Comparison of ENCODE assay signal across 8 mouse cellular contexts in the genomic region with DNA sequence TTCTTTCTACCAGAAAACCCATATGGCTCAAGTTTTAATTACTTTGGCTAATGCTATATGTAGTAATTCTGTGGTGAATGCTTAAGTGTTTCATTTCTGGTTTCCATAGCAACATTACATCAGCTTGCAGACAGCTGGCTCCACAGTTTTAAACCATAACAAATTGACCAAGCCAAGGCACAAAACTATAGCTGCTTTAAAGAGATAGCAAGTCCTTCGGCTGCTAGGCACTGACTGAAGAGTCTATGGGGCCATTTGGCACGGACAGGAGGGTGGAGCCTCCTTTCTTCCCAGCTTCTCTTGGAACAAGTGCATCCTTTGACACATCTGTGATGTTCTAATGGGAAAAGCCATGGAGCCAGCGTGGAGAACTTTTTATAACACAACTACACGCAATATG.
DNase-seq lines count a peak whose midpoint lies in the region; ATAC-seq and TF ChIP-seq lines count a peak whose summit lies in the region.

No protein-coding gene starts in this region.

- peak overlapping the region; percentile 36 for H3K4me2 ChIP-seq in limb, embryonic 12.5 days
- no peak overlapping the region; the same call in 1 of the 2 replicates for H3K4me2 ChIP-seq in forebrain, embryonic 16.5 days (ENCODE audit: low read length)
- peak overlapping the region; percentile 53 for H3K4me2 ChIP-seq in hindbrain, postnatal 0 days (ENCODE audit: low read depth, low read length)
- H3K4me2 ChIP-seq in midbrain, embryonic 13.5 days (replicated peaks) = peak overlapping the region; percentile 52

- WGBS in limb, embryonic 12.5 days = 42% methylated on average over 4 of the region's 4 CpGs
- WGBS in limb, embryonic 10.5 days = 65% methylated on average over 4 of the region's 4 CpGs
- WGBS in forebrain, embryonic 16.5 days = 19% methylated on average over 4 of the region's 4 CpGs
- WGBS in hindbrain, postnatal 0 days = 12% methylated on average over 4 of the region's 4 CpGs
- WGBS in midbrain, embryonic 13.5 days = 6% methylated on average over 4 of the region's 4 CpGs

- H3K27ac ChIP-seq in limb, embryonic 12.5 days = peak overlapping the region; percentile 43; the same call in 1 of the 2 replicates
- H3K27ac ChIP-seq in limb, embryonic 10.5 days = no peak overlapping the region
- no peak overlapping the region for H3K27ac ChIP-seq in forebrain, embryonic 16.5 days (ENCODE audit: low read length)
- peak overlapping the region; percentile 60 for H3K27ac ChIP-seq in hindbrain, postnatal 0 days
- H3K27ac ChIP-seq in midbrain, embryonic 13.5 days = peak overlapping the region; percentile 20

- ATAC-seq in limb, embryonic 12.5 days (ENCODE audit: insufficient number of reproducible peaks, insufficient read depth, low FRiP score, low TSS enrichment, low read depth) = no peak
- ATAC-seq in forebrain, embryonic 16.5 days = peak; percentile 57
- peak; percentile 76 for ATAC-seq in hindbrain, postnatal 0 days
- peak; percentile 66 for ATAC-seq in midbrain, embryonic 13.5 days

- no peak for DNase-seq in limb, embryonic 10.5 days (ENCODE audit: low spot score)
- peak; percentile 78 for DNase-seq in hindbrain, postnatal 0 days (ENCODE audit: low spot score)
- no peak for DNase-seq in testis, postnatal 14 days (ENCODE audit: low spot score)
- no peak for DNase-seq in thymus, postnatal 0 days (ENCODE audit: low spot score)
- DNase-seq in thymus, postnatal 36 days = no peak

- peaks cover 4% of the 10 kb centered on the region; the same call in 1 of the 2 replicates for H3K36me3 ChIP-seq in limb, embryonic 12.5 days
- H3K36me3 ChIP-seq in limb, embryonic 10.5 days = peaks cover 12% of the 10 kb centered on the region
- H3K36me3 ChIP-seq in forebrain, embryonic 16.5 days (ENCODE audit: control insufficient read depth, insufficient read depth) = no peaks in the 10 kb centered on the region
- no peaks in the 10 kb centered on the region for H3K36me3 ChIP-seq in hindbrain, postnatal 0 days (ENCODE audit: insufficient read depth, low read length)
- no peaks in the 10 kb centered on the region for H3K36me3 ChIP-seq in midbrain, embryonic 13.5 days

- H3K9me3 ChIP-seq in limb, embryonic 12.5 days = no peaks in the 10 kb centered on the region
- H3K9me3 ChIP-seq in limb, embryonic 10.5 days (replicated peaks) = no peaks in the 10 kb centered on the region
- no peaks in the 10 kb centered on the region for H3K9me3 ChIP-seq in forebrain, embryonic 16.5 days (ENCODE audit: control insufficient read depth, low read length)
- no peaks in the 10 kb centered on the region for H3K9me3 ChIP-seq in hindbrain, postnatal 0 days (ENCODE audit: low read length)
- no peaks in the 10 kb centered on the region for H3K9me3 ChIP-seq in midbrain, embryonic 13.5 days

- H3K4me3 ChIP-seq in limb, embryonic 12.5 days (replicated peaks) = no peak overlapping the region
- no peak overlapping the region for H3K4me3 ChIP-seq in limb, embryonic 10.5 days
- H3K4me3 ChIP-seq in forebrain, embryonic 16.5 days (replicated peaks; ENCODE audit: low read length) = no peak overlapping the region
- H3K4me3 ChIP-seq in hindbrain, postnatal 0 days (ENCODE audit: low read length) = peak overlapping the region; percentile 34
- peak overlapping the region; percentile 33 for H3K4me3 ChIP-seq in midbrain, embryonic 13.5 days (replicated peaks)

- H3K27me3 ChIP-seq in limb, embryonic 12.5 days = no peaks in the 10 kb centered on the region
- no peaks in the 10 kb centered on the region for H3K27me3 ChIP-seq in limb, embryonic 10.5 days (ENCODE audit: low read depth, poor library complexity, severe bottlenecking)
- no peaks in the 10 kb centered on the region; the same call in 1 of the 2 replicates for H3K27me3 ChIP-seq in forebrain, embryonic 16.5 days (replicated peaks; ENCODE audit: control insufficient read depth, insufficient read depth, low read length)
- H3K27me3 ChIP-seq in hindbrain, postnatal 0 days (ENCODE audit: insufficient read depth, low read length) = no peaks in the 10 kb centered on the region
- H3K27me3 ChIP-seq in midbrain, embryonic 13.5 days = no peaks in the 10 kb centered on the region

- peaks cover 68% of the 10 kb centered on the region for H3K4me1 ChIP-seq in limb, embryonic 12.5 days (replicated peaks)
- H3K4me1 ChIP-seq in limb, embryonic 10.5 days = peaks cover 48% of the 10 kb centered on the region
- H3K4me1 ChIP-seq in forebrain, embryonic 16.5 days (replicated peaks; ENCODE audit: control insufficient read depth, insufficient read depth, low read length) = peaks cover 32% of the 10 kb centered on the region
- H3K4me1 ChIP-seq in hindbrain, postnatal 0 days (ENCODE audit: insufficient read depth, low read length) = 0 out of 2 replicates have a peak, but pooled peaks cover 14% of the 10 kb centered on the region
- H3K4me1 ChIP-seq in midbrain, embryonic 13.5 days (replicated peaks) = peaks cover 71% of the 10 kb centered on the region

- TF ChIP-seq CTCF in hindbrain, postnatal 0 days (IDR thresholded peaks at IDR 0.05; ENCODE audit: low read depth) = no peak

- H3K9ac ChIP-seq in limb, embryonic 12.5 days (replicated peaks) = no peak overlapping the region
- no peak overlapping the region for H3K9ac ChIP-seq in forebrain, embryonic 16.5 days (replicated peaks; ENCODE audit: low read depth, low read length)
- H3K9ac ChIP-seq in hindbrain, postnatal 0 days (replicated peaks; ENCODE audit: low read length) = peak overlapping the region; percentile 47
- H3K9ac ChIP-seq in midbrain, embryonic 13.5 days (replicated peaks) = no peak overlapping the region

Comparison
In these comparisons a context has a peak if more than half of its experiments do, and no peak if none do; other contexts are left out.
1. H3K27ac ChIP-seq: peak in limb, embryonic 12.5 days (single experiment), hindbrain, postnatal 0 days (single experiment) and midbrain, embryonic 13.5 days (single experiment); none in limb, embryonic 10.5 days (single experiment) and forebrain, embryonic 16.5 days (single experiment).
2. H3K4me3 ChIP-seq: peak in hindbrain, postnatal 0 days (single experiment) and midbrain, embryonic 13.5 days (single experiment); none in limb, embryonic 12.5 days (single experiment), limb, embryonic 10.5 days (single experiment) and forebrain, embryonic 16.5 days (single experiment).